Mouse (Mus musculus): Measurements from ENCODE around the gene Slc25a10.

DNA sequence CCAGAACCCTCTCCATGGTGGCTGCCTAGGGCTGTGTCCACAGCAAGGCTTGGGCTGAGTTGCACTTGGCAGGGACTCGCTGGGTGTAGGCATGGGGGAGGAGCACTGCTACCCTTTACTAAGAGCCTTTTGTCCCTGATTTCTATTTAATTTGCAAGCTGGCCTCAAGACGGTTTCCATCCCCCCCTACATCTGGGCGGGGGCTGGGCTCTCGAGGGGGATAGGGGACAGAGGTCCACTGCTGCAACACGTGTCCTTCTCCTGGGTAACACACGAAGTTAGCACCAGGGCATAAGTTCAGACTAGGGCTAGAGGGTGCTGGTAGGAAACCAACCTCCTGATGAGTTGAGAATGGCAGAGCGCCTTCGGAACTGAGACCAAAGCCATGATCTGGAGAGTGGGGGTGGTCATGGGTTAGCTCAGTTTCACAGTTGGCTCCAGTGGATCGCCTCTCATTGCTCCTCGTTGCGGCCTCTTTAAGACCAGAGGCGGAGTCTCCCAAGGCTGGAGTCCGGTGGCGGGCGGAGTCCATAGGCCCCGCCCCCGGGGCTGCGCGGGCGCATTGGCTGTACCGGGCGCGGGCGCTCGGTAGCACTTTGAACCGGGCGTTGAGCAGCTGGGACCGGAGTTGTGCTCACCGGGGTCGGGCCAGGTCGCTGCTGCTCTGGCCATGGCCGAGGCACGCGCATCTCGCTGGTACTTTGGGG is at the start of gene Slc25a10:
- TF ChIP-seq BHLHE40 (IDR thresholded peaks at IDR 0.05; ENCODE audit: borderline replicate concordance, low read depth, low read length) (no peak), UBTF (IDR thresholded peaks at IDR 0.05; ENCODE audit: borderline replicate concordance, insufficient read depth, low read depth, low read length) (0 out of 2 replicates have a peak, but pooled peaks have one; percentile 43), CTCF (IDR thresholded peaks at IDR 0.05 in 2 of 3, conservative IDR thresholded peaks at IDR 0.05 in 1 of 3; ENCODE audit: control insufficient read depth in 1 of 3, insufficient read depth in 1 of 3, low read depth in 2 of 3, low read length in 3 of 3, poor library complexity in 1 of 3, severe bottlenecking in 1 of 3) (no peak), USF1 (IDR thresholded peaks at IDR 0.05; ENCODE audit: low read depth, low read length) (peak; percentile 61), POLR2A (IDR thresholded peaks at IDR 0.05; ENCODE audit: control insufficient read depth in 1 of 2, insufficient read depth in 1 of 2, low read depth in 1 of 2, low read length in 2 of 2, poor library complexity in 1 of 2) (peak; percentile 78 to 83), ELF1 (IDR thresholded peaks at IDR 0.05; ENCODE audit: low read depth, low read length) (no peak), MAZ (IDR thresholded peaks at IDR 0.05; ENCODE audit: low read depth, low read length) (no peak; the same call in 1 of the 2 replicates), USF2 (IDR thresholded peaks at IDR 0.05; ENCODE audit: borderline replicate concordance in 1 of 2, insufficient read depth in 1 of 2, low read depth in 1 of 2, low read length in 2 of 2) (no peak), GABPA (IDR thresholded peaks at IDR 0.05; ENCODE audit: low read depth, low read length) (no peak), POLR2AphosphoS5 (IDR thresholded peaks at IDR 0.05; ENCODE audit: borderline replicate concordance, low read depth, low read length) (no peak; the same call in 1 of the 2 replicates), SMC3 (IDR thresholded peaks at IDR 0.05; ENCODE audit: low read depth, low read length) (no peak), EP300 (IDR thresholded peaks at IDR 0.05; ENCODE audit: low read depth in 1 of 2, low read length in 2 of 2) (no peak)

All from MEL (cell line).